Mouse (Mus musculus): ENCODE measurements around the gene Man1b1.

DNA sequence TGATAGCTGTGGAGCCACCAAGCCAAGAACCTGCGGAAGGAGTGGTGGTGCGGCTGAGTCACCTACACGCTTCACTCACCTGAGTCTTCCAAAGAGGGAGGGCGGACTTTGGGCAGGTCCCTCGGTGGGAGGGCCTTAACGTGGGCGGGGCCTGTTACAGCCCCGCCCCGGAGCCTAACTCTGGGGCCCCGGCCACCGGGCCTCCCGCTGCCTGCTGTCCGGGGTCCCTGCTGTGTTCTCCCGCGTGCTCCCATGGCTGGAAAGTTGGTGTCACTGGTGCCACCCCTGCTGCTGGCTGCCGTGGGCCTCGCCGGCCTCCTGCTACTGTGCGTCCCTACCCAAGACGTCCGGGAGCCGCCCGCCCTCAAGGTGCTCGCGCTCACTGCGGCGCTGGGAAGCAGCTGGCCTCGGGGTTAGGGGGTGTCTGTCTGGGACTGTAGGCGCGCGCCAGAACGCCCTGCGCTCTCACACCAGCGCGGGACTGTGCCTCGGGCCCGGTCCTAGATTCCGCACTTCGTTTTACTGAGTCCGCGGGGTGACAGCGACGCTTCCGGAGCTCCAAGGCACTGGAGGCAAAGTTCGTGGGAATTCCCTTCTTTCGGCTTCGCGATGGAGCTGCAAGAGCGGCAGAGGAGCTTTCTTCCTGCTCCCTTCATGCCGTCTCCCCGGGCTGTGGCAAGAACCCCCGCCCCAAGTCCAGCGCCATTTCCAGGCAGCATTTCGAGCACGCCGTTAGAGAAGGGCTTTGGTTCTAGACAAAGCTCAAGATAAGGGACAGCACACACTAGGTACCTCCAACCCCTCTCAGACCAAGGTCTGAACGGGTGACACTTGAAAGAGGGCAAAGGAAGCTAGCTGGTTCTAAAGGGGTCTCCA lies 63.8 kb downstream of the Man1b1 start, which contains the start of gene Entpd2:
- TF ChIP-seq CTCF (conservative IDR thresholded peaks at IDR 0.05; ENCODE audit: low read length) (no peak), NANOG (IDR thresholded peaks at IDR 0.05; ENCODE audit: borderline replicate concordance, low read length) (no peak)
